Mouse (Mus musculus): ENCODE data around the gene Ctrb1. TPM values are rescaled to one million over a fixed set of nuclear protein-coding genes. Genes with fewer than 3 reads are reported as not detected.

Ctrb1 gene
- polyA plus RNA-seq, 1 experiment from 2014 or later, result not detected

DNA sequence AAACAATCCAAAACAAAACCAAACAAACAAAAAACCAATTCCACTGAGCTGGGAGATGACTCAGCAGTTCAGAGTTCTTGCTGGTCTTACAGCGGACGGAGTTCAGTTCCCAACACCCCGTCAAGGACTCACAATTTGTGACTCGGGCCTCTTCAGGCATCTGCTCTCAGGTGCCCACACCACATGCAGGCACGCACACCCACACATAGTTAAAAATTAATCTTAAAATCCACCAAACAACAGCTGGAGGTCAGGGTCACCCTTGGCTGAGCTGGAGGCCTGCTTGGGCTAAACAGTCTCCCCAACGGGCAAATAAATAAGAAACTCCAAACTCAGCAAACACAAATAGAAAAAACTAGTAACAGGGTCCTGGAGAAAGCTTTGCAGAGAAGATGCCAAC, 17.5 kb upstream of the Ctrb1 start:
- no peaks in the 10 kb centered on the region for H3K4me1 ChIP-seq (ENCODE audit: control insufficient read depth, insufficient read depth, low read length)
- H3K36me3 ChIP-seq (replicated peaks; ENCODE audit: control insufficient read depth, insufficient read depth, low read depth, low read length), result peaks cover 7% of the 10 kb centered on the region
- H3K27ac ChIP-seq (replicated peaks; ENCODE audit: low read depth, low read length), result no peak overlapping the region
- H3K9me3 ChIP-seq (replicated peaks; ENCODE audit: control insufficient read depth, low read length), result no peaks in the 10 kb centered on the region
- ATAC-seq (replicated peaks; ENCODE audit: insufficient number of reproducible peaks, low FRiP score, low TSS enrichment, low read depth), result no peak
- no peak for DNase-seq (ENCODE audit: low spot score)
- WGBS, result 84% methylated on average over 6 of the region's 6 CpGs
- no peak overlapping the region for H3K4me3 ChIP-seq (ENCODE audit: low read depth, low read length)
- H3K27me3 ChIP-seq (ENCODE audit: control insufficient read depth, insufficient read depth, low read length), result no peaks in the 10 kb centered on the region
- no peak overlapping the region for H3K9ac ChIP-seq (replicated peaks; ENCODE audit: low read length)
- H3K4me2 ChIP-seq (ENCODE audit: low read depth, low read length), result no peak overlapping the region

- no peaks in the 10 kb centered on the region for H3K27me3 ChIP-seq (ENCODE audit: control insufficient read depth, insufficient read depth, low read length)
- peaks cover under 1% of the 10 kb centered on the region for H3K36me3 ChIP-seq (replicated peaks; ENCODE audit: control insufficient read depth, insufficient read depth, low read depth, low read length)
- no peaks in the 10 kb centered on the region for H3K4me1 ChIP-seq (ENCODE audit: control insufficient read depth, insufficient read depth, low read length)
- H3K27ac ChIP-seq (replicated peaks; ENCODE audit: low read depth, low read length), result no peak overlapping the region
- ATAC-seq (replicated peaks; ENCODE audit: insufficient number of reproducible peaks, low FRiP score, low TSS enrichment, low read depth), result no peak
- 58% methylated on average over 5 of the region's 5 CpGs for WGBS
- no peak overlapping the region for H3K4me2 ChIP-seq (ENCODE audit: low read depth, low read length)
- no peak overlapping the region for H3K9ac ChIP-seq (replicated peaks; ENCODE audit: low read length)
- DNase-seq (ENCODE audit: low spot score), result no peak
- H3K4me3 ChIP-seq (ENCODE audit: low read depth, low read length), result no peak overlapping the region
- H3K9me3 ChIP-seq (replicated peaks; ENCODE audit: control insufficient read depth, low read length), result no peaks in the 10 kb centered on the region
These were observed 14.9 kb upstream of the Ctrb1 start for GRCm38 (mm10) chr8:111705699-111706098.

DNA sequence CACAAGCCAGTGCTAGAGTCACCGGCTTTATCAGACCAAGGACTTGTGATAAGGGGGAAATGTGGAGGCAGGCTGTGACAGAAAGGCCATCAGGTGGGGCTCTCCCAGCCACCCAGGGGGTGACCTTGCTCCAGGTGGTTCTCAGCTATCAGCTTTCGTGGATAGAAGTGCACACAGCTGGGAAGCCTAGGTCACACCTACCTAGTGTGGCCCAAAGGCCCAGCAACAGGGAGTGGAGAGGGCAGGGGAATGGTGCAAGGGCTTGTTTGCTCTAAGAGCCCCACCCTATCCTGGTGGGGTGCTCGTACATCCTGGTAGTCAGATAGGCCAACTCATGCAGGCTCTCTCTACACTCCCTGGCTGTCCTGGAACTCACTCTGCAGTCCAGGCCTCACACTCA, 14.4 kb upstream of the Ctrb1 start:
- ATAC-seq (replicated peaks; ENCODE audit: insufficient number of reproducible peaks, low FRiP score, low TSS enrichment, low read depth) (no peak), DNase-seq (ENCODE audit: low spot score) (no peak)
- whole genome bisulfite sequencing, result 71% methylated on average over 3 of the region's 3 CpGs
- no peaks in the 10 kb centered on the region for H3K27me3 ChIP-seq (ENCODE audit: control insufficient read depth, insufficient read depth, low read length)
- H3K4me2 ChIP-seq (ENCODE audit: low read depth, low read length), result no peak overlapping the region
- no peak overlapping the region for H3K27ac ChIP-seq (replicated peaks; ENCODE audit: low read depth, low read length)
- no peak overlapping the region for H3K4me3 ChIP-seq (ENCODE audit: low read depth, low read length)
- H3K9ac ChIP-seq (replicated peaks; ENCODE audit: low read length), result no peak overlapping the region
- no peaks in the 10 kb centered on the region; the same call in 1 of the 2 replicates for H3K36me3 ChIP-seq (replicated peaks; ENCODE audit: control insufficient read depth, insufficient read depth, low read depth, low read length)
- no peaks in the 10 kb centered on the region for H3K9me3 ChIP-seq (replicated peaks; ENCODE audit: control insufficient read depth, low read length)
- no peaks in the 10 kb centered on the region for H3K4me1 ChIP-seq (ENCODE audit: control insufficient read depth, insufficient read depth, low read length)

- no peaks in the 10 kb centered on the region for H3K27me3 ChIP-seq (ENCODE audit: control insufficient read depth, insufficient read depth, low read length)
- WGBS, result 89% methylated on average over 12 of the region's 12 CpGs
- no peak overlapping the region for H3K4me2 ChIP-seq (ENCODE audit: low read depth, low read length)
- ATAC-seq (replicated peaks; ENCODE audit: insufficient number of reproducible peaks, low FRiP score, low TSS enrichment, low read depth), result no peak
- no peaks in the 10 kb centered on the region for H3K9me3 ChIP-seq (replicated peaks; ENCODE audit: control insufficient read depth, low read length)
- H3K27ac ChIP-seq (replicated peaks; ENCODE audit: low read depth, low read length), result no peak overlapping the region
- no peak overlapping the region for H3K4me3 ChIP-seq (ENCODE audit: low read depth, low read length)
- H3K9ac ChIP-seq (replicated peaks; ENCODE audit: low read length), result no peak overlapping the region
- no peaks in the 10 kb centered on the region for H3K4me1 ChIP-seq (ENCODE audit: control insufficient read depth, insufficient read depth, low read length)
- DNase-seq (ENCODE audit: low spot score), result no peak
- H3K36me3 ChIP-seq (replicated peaks; ENCODE audit: control insufficient read depth, insufficient read depth, low read depth, low read length), result no peaks in the 10 kb centered on the region; the same call in 1 of the 2 replicates
These were observed 13.8 kb upstream of the Ctrb1 start for GRCm38 (mm10) chr8:111704585-111704984.

GRCm38 (mm10) chr8:111701380-111701779, 10.6 kb upstream of the Ctrb1 start:
- Histone ChIP-seq H3K4me2 (ENCODE audit: low read depth, low read length) (no peak overlapping the region), H3K4me3 (ENCODE audit: low read depth, low read length) (no peak overlapping the region), H3K9ac (replicated peaks; ENCODE audit: low read length) (no peak overlapping the region), H3K27me3 (ENCODE audit: control insufficient read depth, insufficient read depth, low read length) (no peaks in the 10 kb centered on the region), H3K27ac (replicated peaks; ENCODE audit: low read depth, low read length) (no peak overlapping the region), H3K4me1 (ENCODE audit: control insufficient read depth, insufficient read depth, low read length) (no peaks in the 10 kb centered on the region), H3K36me3 (replicated peaks; ENCODE audit: control insufficient read depth, insufficient read depth, low read depth, low read length) (no peaks in the 10 kb centered on the region), H3K9me3 (replicated peaks; ENCODE audit: control insufficient read depth, low read length) (no peaks in the 10 kb centered on the region)
- WGBS, result 84% methylated on average over 9 of the region's 9 CpGs
- no peak for DNase-seq (ENCODE audit: low spot score)
- ATAC-seq (replicated peaks; ENCODE audit: insufficient number of reproducible peaks, low FRiP score, low TSS enrichment, low read depth), result no peak

GRCm38 (mm10) chr8:111700740-111701139, 9.9 kb upstream of the Ctrb1 start:
- Histone ChIP-seq H3K4me3 (ENCODE audit: low read depth, low read length) (no peak overlapping the region), H3K9ac (replicated peaks; ENCODE audit: low read length) (no peak overlapping the region), H3K36me3 (replicated peaks; ENCODE audit: control insufficient read depth, insufficient read depth, low read depth, low read length) (no peaks in the 10 kb centered on the region), H3K4me2 (ENCODE audit: low read depth, low read length) (no peak overlapping the region), H3K9me3 (replicated peaks; ENCODE audit: control insufficient read depth, low read length) (no peaks in the 10 kb centered on the region), H3K27me3 (ENCODE audit: control insufficient read depth, insufficient read depth, low read length) (no peaks in the 10 kb centered on the region), H3K27ac (replicated peaks; ENCODE audit: low read depth, low read length) (no peak overlapping the region), H3K4me1 (ENCODE audit: control insufficient read depth, insufficient read depth, low read length) (no peaks in the 10 kb centered on the region)
- DNase-seq (ENCODE audit: low spot score) (no peak), ATAC-seq (replicated peaks; ENCODE audit: insufficient number of reproducible peaks, low FRiP score, low TSS enrichment, low read depth) (no peak)
- 85% methylated on average over 5 of the region's 5 CpGs for WGBS

GRCm38 (mm10) chr8:111700201-111700600, 9.4 kb upstream of the Ctrb1 start:
- ATAC-seq (replicated peaks; ENCODE audit: insufficient number of reproducible peaks, low FRiP score, low TSS enrichment, low read depth) (no peak), DNase-seq (ENCODE audit: low spot score) (no peak)
- Histone ChIP-seq H3K4me1 (ENCODE audit: control insufficient read depth, insufficient read depth, low read length) (no peaks in the 10 kb centered on the region), H3K36me3 (replicated peaks; ENCODE audit: control insufficient read depth, insufficient read depth, low read depth, low read length) (no peaks in the 10 kb centered on the region), H3K27ac (replicated peaks; ENCODE audit: low read depth, low read length) (no peak overlapping the region), H3K9ac (replicated peaks; ENCODE audit: low read length) (no peak overlapping the region), H3K27me3 (ENCODE audit: control insufficient read depth, insufficient read depth, low read length) (no peaks in the 10 kb centered on the region), H3K9me3 (replicated peaks; ENCODE audit: control insufficient read depth, low read length) (no peaks in the 10 kb centered on the region), H3K4me3 (ENCODE audit: low read depth, low read length) (no peak overlapping the region), H3K4me2 (ENCODE audit: low read depth, low read length) (no peak overlapping the region)
- 81% methylated on average over 3 of the region's 3 CpGs for WGBS

DNA sequence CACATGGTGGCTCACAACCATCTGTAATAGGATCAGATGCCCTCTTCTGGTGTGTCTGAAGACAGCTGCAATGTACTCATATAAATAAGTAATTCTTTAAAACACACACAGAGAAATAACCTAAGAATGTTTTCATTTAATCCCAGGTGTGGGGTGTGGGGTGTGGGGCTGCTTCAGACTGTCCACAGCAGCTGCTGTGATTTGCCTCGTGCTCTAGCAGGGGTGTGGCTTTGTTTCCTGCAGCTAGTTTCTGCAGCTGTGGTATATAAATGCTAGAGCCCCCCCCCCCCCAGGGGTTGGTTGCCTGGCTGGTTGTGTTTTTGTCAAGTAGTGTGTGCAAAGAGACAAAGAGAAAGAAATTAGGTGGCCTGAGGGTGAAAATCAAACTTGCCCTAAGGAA, 8.2 kb upstream of the Ctrb1 start:
- WGBS, result 21% methylated on average over 1 of the region's 1 CpGs
- H3K4me2 ChIP-seq (ENCODE audit: low read depth, low read length), result no peak overlapping the region
- no peak overlapping the region for H3K9ac ChIP-seq (replicated peaks; ENCODE audit: low read length)
- H3K36me3 ChIP-seq (replicated peaks; ENCODE audit: control insufficient read depth, insufficient read depth, low read depth, low read length), result no peaks in the 10 kb centered on the region
- DNase-seq (ENCODE audit: low spot score) (no peak), ATAC-seq (replicated peaks; ENCODE audit: insufficient number of reproducible peaks, low FRiP score, low TSS enrichment, low read depth) (no peak)
- no peak overlapping the region for H3K4me3 ChIP-seq (ENCODE audit: low read depth, low read length)
- H3K9me3 ChIP-seq (replicated peaks; ENCODE audit: control insufficient read depth, low read length), result no peaks in the 10 kb centered on the region
- no peak overlapping the region for H3K27ac ChIP-seq (replicated peaks; ENCODE audit: low read depth, low read length)
- no peaks in the 10 kb centered on the region for H3K4me1 ChIP-seq (ENCODE audit: control insufficient read depth, insufficient read depth, low read length)
- no peaks in the 10 kb centered on the region for H3K27me3 ChIP-seq (ENCODE audit: control insufficient read depth, insufficient read depth, low read length)
